Mouse (Mus musculus): Measurements from ENCODE around the gene Hist1h2bk. TPM values are rescaled to one million over a fixed set of nuclear protein-coding genes. Genes with fewer than 3 reads are reported as not detected.

The Hist1h2bk gene
- not detected for polyA plus RNA-seq (2014; fragmentation: Illumina TruSeq; extraction: RNeasy Lipid Tissue Mini Kit (QIAGEN cat#74804); ENCODE audit: low read depth, low replicate concordance)

GRCm38 (mm10) chr13:22035267-22036148, at the start of gene Hist1h2bk, which contains the start of gene Hist1h2ah:
Gene Hist1h2bk (plus strand): TSS chr13:22035870.
Gene Hist1h2ah (minus strand): TSS chr13:22035568.

GRCm38 (mm10) chr13:22009642-22010041, 26.0 kb upstream of the Hist1h2bk start, which contains the start of gene Prss16:
Gene Prss16 (minus strand): TSS chr13:22009742.

GRCm38 (mm10) chr13:22041142-22041536, 5.5 kb downstream of the Hist1h2bk start, which contains the start of gene Hist1h4i:
Gene Hist1h4i (minus strand): TSS chr13:22041362.

GRCm38 (mm10) chr13:22042568-22043502, 7.2 kb downstream of the Hist1h2bk start, which contains the start of the genes Hist1h2ag and Hist1h2bj:
Gene Hist1h2ag (minus strand): TSS chr13:22042944.
Gene Hist1h2bj (plus strand): TSS chr13:22043214.

GRCm38 (mm10) chr13:22084140-22084539, 48.5 kb downstream of the Hist1h2bk start, which contains the start of gene Vmn1r188:
Gene Vmn1r188 (plus strand): TSS chr13:22084440.

Other genes starting within 250 kb of the Hist1h2bk start
- gene Hist1h2an, start 248.7 kb upstream of the Hist1h2bk start, polyA plus RNA-seq (2014; fragmentation: Illumina TruSeq; extraction: RNeasy Lipid Tissue Mini Kit (QIAGEN cat#74804); ENCODE audit: low read depth, low replicate concordance): not detected
- not detected for gene Hist1h2bp, start 248.4 kb upstream of the Hist1h2bk start, polyA plus RNA-seq (2014; fragmentation: Illumina TruSeq; extraction: RNeasy Lipid Tissue Mini Kit (QIAGEN cat#74804); ENCODE audit: low read depth, low replicate concordance)
- gene Hist1h2bq, start 225.7 kb upstream of the Hist1h2bk start, polyA plus RNA-seq (2014; fragmentation: Illumina TruSeq; extraction: RNeasy Lipid Tissue Mini Kit (QIAGEN cat#74804); ENCODE audit: low read depth, low replicate concordance): not detected
- not detected for gene Hist1h2ao, start 225.4 kb upstream of the Hist1h2bk start, polyA plus RNA-seq (2014; fragmentation: Illumina TruSeq; extraction: RNeasy Lipid Tissue Mini Kit (QIAGEN cat#74804); ENCODE audit: low read depth, low replicate concordance)
- not detected for gene Hist1h4m, start 224.1 kb upstream of the Hist1h2bk start, polyA plus RNA-seq (2014; fragmentation: Illumina TruSeq; extraction: RNeasy Lipid Tissue Mini Kit (QIAGEN cat#74804); ENCODE audit: low read depth, low replicate concordance)
- not detected for gene Hist1h4n, start 203.7 kb upstream of the Hist1h2bk start, polyA plus RNA-seq (2014; fragmentation: Illumina TruSeq; extraction: RNeasy Lipid Tissue Mini Kit (QIAGEN cat#74804); ENCODE audit: low read depth, low replicate concordance)
- gene Hist1h2ap, start 202.4 kb upstream of the Hist1h2bk start, polyA plus RNA-seq (2014; fragmentation: Illumina TruSeq; extraction: RNeasy Lipid Tissue Mini Kit (QIAGEN cat#74804); ENCODE audit: low read depth, low replicate concordance): not detected
- 1.2 TPM for gene Hist1h2br, start 202.1 kb upstream of the Hist1h2bk start, polyA plus RNA-seq (2014; fragmentation: Illumina TruSeq; extraction: RNeasy Lipid Tissue Mini Kit (QIAGEN cat#74804); ENCODE audit: low read depth, low replicate concordance)
- 2.9 TPM for gene Zfp184, start 90.8 kb upstream of the Hist1h2bk start, polyA plus RNA-seq (2014; fragmentation: Illumina TruSeq; extraction: RNeasy Lipid Tissue Mini Kit (QIAGEN cat#74804); ENCODE audit: low read depth, low replicate concordance)
- not detected for gene Pom121l2, start 54.7 kb upstream of the Hist1h2bk start, polyA plus RNA-seq (2014; fragmentation: Illumina TruSeq; extraction: RNeasy Lipid Tissue Mini Kit (QIAGEN cat#74804); ENCODE audit: low read depth, low replicate concordance)
- gene Prss16, start 26.1 kb upstream of the Hist1h2bk start, polyA plus RNA-seq (2014; fragmentation: Illumina TruSeq; extraction: RNeasy Lipid Tissue Mini Kit (QIAGEN cat#74804); ENCODE audit: low read depth, low replicate concordance): 0.35 TPM
- not detected for gene Hist1h2ah, start 302 bp upstream of the Hist1h2bk start, polyA plus RNA-seq (2014; fragmentation: Illumina TruSeq; extraction: RNeasy Lipid Tissue Mini Kit (QIAGEN cat#74804); ENCODE audit: low read depth, low replicate concordance)
- gene Hist1h4i, start 5.5 kb downstream of the Hist1h2bk start, polyA plus RNA-seq (2014; fragmentation: Illumina TruSeq; extraction: RNeasy Lipid Tissue Mini Kit (QIAGEN cat#74804); ENCODE audit: low read depth, low replicate concordance): 7.8 TPM
- gene Hist1h2ag, start 7.1 kb downstream of the Hist1h2bk start, polyA plus RNA-seq (2014; fragmentation: Illumina TruSeq; extraction: RNeasy Lipid Tissue Mini Kit (QIAGEN cat#74804); ENCODE audit: low read depth, low replicate concordance): not detected
- not detected for gene Hist1h2bj, start 7.3 kb downstream of the Hist1h2bk start, polyA plus RNA-seq (2014; fragmentation: Illumina TruSeq; extraction: RNeasy Lipid Tissue Mini Kit (QIAGEN cat#74804); ENCODE audit: low read depth, low replicate concordance)
- not detected for gene Vmn1r188, start 48.6 kb downstream of the Hist1h2bk start, polyA plus RNA-seq (2014; fragmentation: Illumina TruSeq; extraction: RNeasy Lipid Tissue Mini Kit (QIAGEN cat#74804); ENCODE audit: low read depth, low replicate concordance)
- not detected for gene Vmn1r189, start 70.0 kb downstream of the Hist1h2bk start, polyA plus RNA-seq (2014; fragmentation: Illumina TruSeq; extraction: RNeasy Lipid Tissue Mini Kit (QIAGEN cat#74804); ENCODE audit: low read depth, low replicate concordance)
- not detected for gene Vmn1r191, start 148.1 kb downstream of the Hist1h2bk start, polyA plus RNA-seq (2014; fragmentation: Illumina TruSeq; extraction: RNeasy Lipid Tissue Mini Kit (QIAGEN cat#74804); ENCODE audit: low read depth, low replicate concordance)
- not detected for gene Vmn1r192, start 155.3 kb downstream of the Hist1h2bk start, polyA plus RNA-seq (2014; fragmentation: Illumina TruSeq; extraction: RNeasy Lipid Tissue Mini Kit (QIAGEN cat#74804); ENCODE audit: low read depth, low replicate concordance)
- gene Vmn1r193, start 187.3 kb downstream of the Hist1h2bk start, polyA plus RNA-seq (2014; fragmentation: Illumina TruSeq; extraction: RNeasy Lipid Tissue Mini Kit (QIAGEN cat#74804); ENCODE audit: low read depth, low replicate concordance): not detected
- not detected for gene Vmn1r194, start 208.3 kb downstream of the Hist1h2bk start, polyA plus RNA-seq (2014; fragmentation: Illumina TruSeq; extraction: RNeasy Lipid Tissue Mini Kit (QIAGEN cat#74804); ENCODE audit: low read depth, low replicate concordance)
- gene Vmn1r195, start 234.7 kb downstream of the Hist1h2bk start, polyA plus RNA-seq (2014; fragmentation: Illumina TruSeq; extraction: RNeasy Lipid Tissue Mini Kit (QIAGEN cat#74804); ENCODE audit: low read depth, low replicate concordance): not detected